Mouse (Mus musculus): ENCODE results near the gene Slc22a7.

Gene Slc22a7

DNA sequence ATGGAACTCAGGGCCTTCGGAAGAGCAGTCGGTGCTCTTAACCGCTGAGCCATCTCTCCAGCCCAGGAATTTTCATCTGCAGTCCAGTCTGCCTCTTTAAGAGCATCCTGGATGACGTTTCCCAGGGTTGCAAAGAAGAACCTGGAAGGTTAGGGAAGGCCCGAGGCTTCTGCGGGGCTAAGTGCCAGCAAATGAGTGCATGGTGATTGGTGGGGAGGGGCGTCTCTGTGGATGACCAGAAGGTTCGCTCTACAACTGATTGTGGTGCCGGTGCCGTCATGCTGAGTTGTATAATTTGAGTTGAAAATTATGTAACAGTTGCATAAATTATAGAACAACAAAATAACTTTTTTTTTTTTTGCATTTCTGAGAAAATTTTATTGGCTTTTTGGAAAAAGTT, 919 bp upstream of the Slc22a7 start:
- in situ Hi-C loops (cut with MboI; ENCODE audit: unreplicated experiment in 2 of 2), result loop anchor here (5.0 kb wide), 2 partner anchors 68 to 73 kb away; no protein-coding TSS in a partner anchor

DNA sequence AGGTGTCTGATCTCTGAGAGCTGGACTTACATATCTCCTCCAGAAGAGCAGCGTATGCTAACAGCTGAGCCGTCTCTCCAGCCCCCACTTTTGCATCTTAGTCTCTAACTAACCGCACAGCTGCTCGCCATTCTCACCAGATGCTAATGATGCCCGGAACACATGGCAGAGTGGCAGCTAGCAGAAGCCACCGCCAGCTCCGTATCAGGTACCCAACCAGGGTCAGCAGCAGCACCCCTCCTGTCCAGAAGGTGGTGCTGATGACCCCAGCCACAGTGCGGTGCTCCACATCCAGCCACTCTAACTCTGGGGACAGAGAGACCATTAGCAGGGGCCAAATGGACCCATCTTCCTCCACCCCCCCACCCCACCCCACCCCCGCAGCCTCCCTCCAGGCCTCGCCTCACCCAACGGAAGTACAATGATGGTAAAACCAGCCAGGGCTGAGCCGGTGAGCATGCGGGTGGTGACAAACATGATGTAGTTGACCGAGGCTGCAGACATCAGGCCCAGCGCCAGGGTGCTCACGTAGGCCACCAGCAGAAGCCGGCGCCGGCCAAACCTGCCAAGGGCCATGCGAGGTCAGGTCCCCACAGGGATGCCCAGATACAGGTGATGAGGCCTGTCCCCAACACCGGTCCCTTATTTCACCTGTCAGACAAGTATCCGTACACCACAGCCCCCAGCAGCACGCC, 1.4 kb downstream of the Slc22a7 start:
- in situ Hi-C loops (cut with MboI; ENCODE audit: unreplicated experiment in 2 of 2), result loop anchor here (5.0 kb wide), 2 partner anchors 70 to 75 kb away; no protein-coding TSS in a partner anchor

DNA sequence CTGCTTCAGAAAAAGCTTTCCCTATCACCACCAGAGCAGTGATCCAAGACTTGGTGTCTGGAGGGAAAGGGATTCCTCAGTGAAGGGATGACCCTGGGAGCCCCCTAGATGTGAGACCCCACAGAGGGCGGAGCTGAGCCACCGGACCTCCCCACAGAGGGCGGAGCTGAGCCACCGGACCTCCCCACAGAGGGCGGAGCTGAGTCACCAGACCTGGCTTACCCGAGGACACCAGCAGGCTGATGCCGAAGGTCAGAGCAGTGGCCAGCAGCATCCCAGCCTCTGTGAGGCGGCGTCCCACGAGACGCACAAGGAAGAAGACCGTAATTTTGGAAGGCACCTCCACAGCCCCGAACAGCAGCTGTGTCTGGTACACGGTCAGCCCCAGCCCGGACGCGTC, 4.6 kb downstream of the Slc22a7 start:
- in situ Hi-C loops (cut with MboI; ENCODE audit: unreplicated experiment in 2 of 2), result no loop called here

DNA sequence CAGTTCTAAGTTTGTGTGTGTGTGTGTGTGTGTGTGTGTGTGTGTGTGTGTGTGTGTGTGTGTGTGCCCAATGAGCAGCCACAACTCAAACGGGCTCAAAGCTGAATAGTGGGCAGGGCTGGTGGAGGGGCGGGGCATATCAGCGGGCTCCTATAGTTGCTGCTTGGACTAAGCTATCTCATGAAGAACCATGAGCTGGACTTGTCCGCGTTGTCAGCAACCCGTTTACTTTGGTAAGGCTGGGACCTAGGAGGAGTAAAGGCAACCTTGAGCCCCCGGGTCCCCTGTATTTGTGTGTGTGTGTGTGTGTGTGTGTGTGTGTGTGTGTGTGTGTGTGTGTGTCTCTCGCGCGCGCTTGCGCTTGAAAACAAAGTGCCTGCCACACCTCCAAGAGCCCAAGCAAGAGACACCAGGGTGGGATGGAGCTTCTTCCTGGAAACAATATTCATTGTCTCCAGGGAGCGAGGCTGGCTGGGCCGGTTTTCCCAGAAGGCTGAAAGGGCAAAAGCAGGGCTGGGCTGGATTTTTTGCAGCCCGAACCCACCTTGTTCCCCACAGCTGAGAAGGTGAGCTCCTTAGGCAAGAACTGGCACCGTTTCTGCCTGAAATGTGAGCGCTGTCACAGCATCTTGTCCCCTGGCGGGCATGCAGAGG, 9.4 kb downstream of the Slc22a7 start, which contains the start of gene Crip3:
TSS of gene Crip3 (plus strand) at position 166 of the 654 bp plus-strand sequence.
- in situ Hi-C loops (cut with MboI; ENCODE audit: unreplicated experiment in 2 of 2), result no loop called here

DNA sequence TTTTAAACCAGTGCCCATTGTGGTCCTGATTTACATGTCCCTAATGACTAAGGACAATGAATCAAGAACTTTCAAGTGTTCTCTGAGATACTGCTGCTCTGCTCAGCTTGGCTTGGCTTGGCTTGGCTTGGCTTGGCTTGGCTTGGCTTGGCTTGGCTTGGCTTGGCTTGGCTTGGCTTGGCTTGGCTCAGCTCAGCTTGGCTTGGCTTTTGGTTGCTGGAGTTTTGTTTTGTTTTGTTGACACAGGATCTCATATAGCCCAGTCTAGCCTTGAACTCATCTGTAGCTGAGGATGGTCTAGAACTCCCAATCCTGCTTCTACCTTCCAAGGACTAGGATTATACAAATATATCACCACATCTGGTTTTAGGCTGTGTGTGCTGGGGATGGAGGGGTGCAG, 11.8 kb downstream of the Slc22a7 start:
- in situ Hi-C loops (cut with MboI; ENCODE audit: unreplicated experiment in 2 of 2), result no loop called here

DNA sequence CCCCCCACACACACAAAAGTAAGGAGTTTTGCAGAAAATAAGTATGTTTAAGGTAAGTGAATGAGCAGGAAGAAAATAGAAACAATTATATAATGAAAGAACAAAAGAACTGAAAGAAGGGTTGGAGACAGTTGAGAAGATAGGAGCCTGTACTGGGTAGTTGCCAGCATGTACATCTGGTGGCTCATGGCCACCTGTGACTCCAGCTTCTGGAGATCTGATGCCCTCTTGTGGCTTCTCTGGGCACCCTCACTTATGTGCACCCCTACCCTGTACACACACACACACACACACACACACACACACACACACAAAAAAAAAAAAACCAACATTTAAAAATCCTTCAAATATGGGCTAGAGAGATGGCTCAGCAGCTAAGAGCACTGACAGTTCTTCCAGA, 18.5 kb downstream of the Slc22a7 start:
- in situ Hi-C loops (cut with MboI; ENCODE audit: unreplicated experiment in 2 of 2), result loop anchor here in 1 of 2 experiments (25.0 kb wide), 1 partner anchor 682 kb away; the partner anchor contains the start of gene 1600014C23Rik

DNA sequence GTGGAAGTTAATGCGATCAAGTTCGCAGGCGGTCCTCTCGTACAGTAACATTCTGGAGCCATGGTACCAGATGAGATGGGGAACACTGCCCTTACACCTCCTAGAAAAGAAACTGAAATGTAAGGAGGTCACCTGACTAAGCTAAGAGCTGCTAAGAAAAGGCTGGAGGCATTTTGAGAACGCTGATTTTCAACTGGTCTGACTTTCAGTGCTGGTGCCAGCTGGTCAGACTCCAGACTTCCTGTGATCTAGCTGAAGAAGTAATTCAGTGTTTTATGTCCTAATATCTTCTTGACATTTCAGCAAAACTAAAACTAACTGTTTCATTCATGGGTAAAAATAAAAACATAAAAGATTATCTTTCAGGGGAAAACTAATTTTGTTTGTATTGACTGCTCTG, 19.6 kb downstream of the Slc22a7 start:
- in situ Hi-C loops (cut with MboI; ENCODE audit: unreplicated experiment in 2 of 2), result loop anchor here in 1 of 2 experiments (25.0 kb wide), 1 partner anchor 681 kb away; the partner anchor contains the start of gene 1600014C23Rik

DNA sequence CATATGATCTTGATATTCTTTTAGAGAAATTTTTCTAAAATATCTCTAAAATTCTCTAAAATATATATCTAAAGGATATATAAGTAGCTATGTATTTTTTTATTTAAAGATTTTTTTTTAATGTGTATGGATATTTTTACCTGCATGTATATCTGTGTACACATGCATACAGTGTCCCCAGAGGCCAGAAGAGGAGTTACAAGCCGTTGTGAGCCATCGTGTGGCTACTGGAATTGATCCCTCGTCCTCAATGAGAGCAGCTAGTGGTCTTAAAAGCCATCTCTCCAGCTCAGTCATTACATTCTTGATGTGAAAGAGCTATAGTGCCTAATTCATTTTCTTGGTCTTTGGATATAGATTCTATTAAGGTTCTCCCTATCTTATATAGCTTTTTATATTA, 29.8 kb downstream of the Slc22a7 start:
- in situ Hi-C loops (cut with MboI; ENCODE audit: unreplicated experiment in 2 of 2), result loop anchor here in 1 of 2 experiments (25.0 kb wide), 1 partner anchor 671 kb away; the partner anchor contains the start of gene 1600014C23Rik

DNA sequence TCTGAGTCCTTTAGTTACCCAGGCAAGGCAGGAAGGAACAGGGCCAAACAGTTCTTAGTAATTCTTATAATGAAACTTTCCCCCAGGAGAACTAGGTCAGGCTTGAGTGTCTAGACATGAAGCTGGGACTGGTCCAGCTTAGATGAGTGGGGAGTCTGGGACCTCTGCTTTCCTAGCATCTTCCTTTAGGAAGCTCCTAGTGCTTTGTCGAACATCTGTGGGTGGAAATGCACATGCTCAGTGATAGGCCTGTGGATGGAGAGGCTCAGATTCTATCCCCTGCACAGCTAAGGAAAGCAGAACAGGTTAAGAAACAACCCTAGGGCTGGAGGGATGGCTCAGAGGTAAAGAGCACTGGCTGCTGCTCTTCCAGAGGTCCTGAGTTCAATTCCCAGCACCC, 43.6 kb downstream of the Slc22a7 start:
- in situ Hi-C loops (cut with MboI; ENCODE audit: unreplicated experiment in 2 of 2), result loop anchor here (5.0 kb wide), 2 partner anchors 62 to 127 kb away; no protein-coding TSS in a partner anchor

DNA sequence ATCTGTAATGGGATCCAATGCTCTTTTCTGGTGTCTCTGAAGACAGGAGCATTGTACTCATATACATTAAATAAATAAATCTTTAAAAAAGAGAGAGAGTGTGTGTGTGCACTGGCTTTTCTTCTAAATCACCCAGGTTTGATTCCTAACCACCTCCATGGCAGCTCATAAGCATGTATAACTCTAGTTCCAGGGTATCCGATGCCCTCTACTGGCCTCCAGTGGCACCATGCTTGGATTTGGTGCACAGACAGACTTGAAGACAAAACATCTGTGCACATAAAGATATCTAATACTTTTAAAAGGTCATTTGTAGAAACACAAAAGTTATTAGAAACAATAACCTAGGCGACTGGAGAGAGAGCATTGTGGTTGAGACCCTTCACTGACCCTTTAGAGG, 45.2 kb downstream of the Slc22a7 start:
- in situ Hi-C loops (cut with MboI; ENCODE audit: unreplicated experiment in 2 of 2), result loop anchor here (5.0 kb wide), 2 partner anchors 61 to 126 kb away; no protein-coding TSS in a partner anchor

DNA sequence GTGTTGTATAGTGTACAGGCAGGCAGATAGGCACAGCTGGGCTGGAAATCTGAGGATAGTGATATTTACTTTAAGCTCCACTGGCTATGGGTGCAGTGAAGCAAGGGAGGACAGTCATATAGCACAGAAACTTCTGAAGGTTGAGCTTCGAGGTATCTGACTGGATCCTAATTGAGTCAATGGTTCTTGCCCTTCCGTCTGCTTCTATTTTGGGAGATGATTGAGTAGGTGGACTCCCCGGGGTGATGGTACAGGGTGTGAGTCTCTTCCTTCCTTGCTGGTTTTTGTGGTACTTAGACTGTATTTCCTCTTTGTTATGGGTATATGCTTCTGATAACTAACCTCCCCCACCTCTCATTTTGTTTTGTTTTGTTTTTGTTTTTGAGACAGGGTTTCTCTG, 50.1 kb downstream of the Slc22a7 start:
- in situ Hi-C loops (cut with MboI; ENCODE audit: unreplicated experiment in 2 of 2), result loop anchor here in 1 of 2 experiments (5.0 kb wide), 1 partner anchor 51 kb away; no protein-coding TSS in a partner anchor

DNA sequence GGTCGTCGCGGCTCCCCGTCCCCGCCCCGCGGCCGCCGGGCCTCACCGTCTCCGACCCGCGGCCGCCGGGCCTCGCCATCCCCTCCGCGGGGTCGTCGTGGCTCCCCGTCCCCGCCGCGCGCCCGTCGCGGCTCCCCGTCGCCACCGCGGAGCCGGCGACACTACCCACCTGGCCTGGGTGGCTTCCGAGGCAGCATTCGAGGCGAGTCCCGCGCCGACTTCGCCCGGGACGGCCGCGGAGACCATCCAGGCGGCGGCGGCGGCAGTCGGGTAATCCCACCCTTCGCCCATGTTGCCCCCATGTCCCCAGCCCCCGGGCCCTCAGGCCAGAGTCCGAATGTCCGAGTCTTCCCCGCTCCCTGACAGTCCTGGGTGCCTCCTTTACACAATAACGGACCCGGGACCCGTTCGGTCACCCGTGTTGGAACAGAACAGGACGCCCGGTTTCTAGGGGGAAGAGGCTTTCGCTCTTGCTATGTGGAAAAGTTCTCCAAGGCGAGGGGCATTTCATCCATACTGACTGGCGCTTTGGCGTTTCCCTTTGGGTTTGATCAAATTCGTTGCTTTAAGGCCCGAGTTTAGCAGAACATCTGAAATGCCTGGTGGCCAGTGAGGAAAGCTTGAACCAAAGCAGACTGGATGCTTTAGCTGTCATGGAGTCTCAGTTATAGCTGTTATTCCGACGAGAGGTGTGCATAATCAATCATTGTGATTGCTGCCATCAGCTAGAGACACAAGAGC, 54.0 kb downstream of the Slc22a7 start:
- in situ Hi-C loops (cut with MboI; ENCODE audit: unreplicated experiment in 2 of 2), result no loop called here

DNA sequence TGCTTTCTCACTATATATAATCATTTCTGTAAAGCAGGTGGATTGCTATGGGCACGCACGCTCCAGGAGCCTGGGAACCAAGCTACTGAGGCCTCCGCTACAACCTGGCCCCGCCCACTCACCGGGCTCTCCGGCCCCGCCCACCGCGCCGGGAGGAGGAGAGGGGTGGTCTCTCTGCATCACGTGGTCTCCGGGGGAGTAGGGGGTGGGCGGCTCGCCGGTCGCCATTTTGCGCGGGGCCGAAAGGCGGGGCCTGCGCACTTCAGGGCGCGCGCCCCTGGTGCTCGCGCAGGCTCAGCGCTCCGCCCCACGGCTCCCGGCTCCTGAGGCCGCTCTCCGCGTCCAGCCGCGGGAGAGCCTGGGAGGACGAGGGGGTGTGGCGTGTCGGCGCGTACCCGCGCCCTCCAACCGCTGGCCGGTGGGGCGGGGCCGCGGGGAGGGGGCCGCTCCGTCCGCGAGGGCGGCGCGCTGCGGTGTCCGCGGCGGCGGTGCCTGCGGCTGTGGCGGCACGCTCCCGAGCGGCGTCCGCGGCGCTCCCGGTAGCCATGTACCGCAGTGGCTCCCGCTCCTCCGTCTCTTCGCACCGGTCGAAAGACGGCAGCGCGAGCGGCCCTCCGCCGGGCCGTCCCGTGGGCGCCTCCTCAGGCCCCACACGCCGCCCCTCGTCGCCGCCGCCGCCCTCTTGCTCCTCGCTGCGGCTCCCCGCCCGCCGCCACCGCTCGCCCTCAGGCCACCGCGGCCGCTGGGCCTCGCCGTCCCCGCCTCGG, 54.8 kb downstream of the Slc22a7 start, which contains the start of gene Zfp318:
TSS of gene Zfp318 (plus strand) at position 438 of the 767 bp plus-strand sequence.
- in situ Hi-C loops (cut with MboI; ENCODE audit: unreplicated experiment in 2 of 2), result no loop called here

Measured in v-Abl transformed pro-B cells (cell line).